Mouse (Mus musculus) liver, adult 2 months (tissue): ENCODE results near the gene Srsf7.

ENCODE experiments used
- CTCF ChIP-seq: fragments of 200-500 bp; IDR thresholded peaks from 2 replicates; pipeline ENCODE4 v1.5.1; 2011; ENCODE audit warnings: low read depth, low read length, control low read depth
- POLR2A ChIP-seq: fragments of 200-500 bp; IDR thresholded peaks from 2 replicates; pipeline ENCODE4 v1.6.1; 2011; ENCODE audit warnings: low read length, control low read depth; ENCODE audit not compliant: insufficient read depth; ENCODE audit errors: extremely low read depth

DNA sequence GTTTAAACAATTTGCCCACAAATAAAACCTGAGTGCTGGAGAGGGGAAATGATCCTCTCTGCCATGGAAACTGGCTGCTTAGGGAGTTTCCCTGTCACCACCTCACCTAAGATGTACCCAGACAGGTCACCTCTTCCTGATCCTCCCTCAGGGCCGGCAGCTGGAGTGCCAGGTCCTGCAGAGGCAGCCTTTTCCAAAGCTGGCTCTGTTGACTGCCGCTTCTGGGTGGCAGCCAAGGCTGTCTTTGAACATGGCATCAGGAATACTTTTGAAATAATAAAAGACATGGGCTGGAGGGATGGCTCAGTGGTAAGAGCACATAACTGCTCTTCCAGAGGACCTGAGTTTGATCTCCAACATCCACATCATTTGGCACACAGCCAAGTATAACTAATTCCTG is 22.3 kb upstream of the Srsf7 start:
- TF ChIP-seq CTCF (no peak), POLR2A (no peak)
